Mouse (Mus musculus): ENCODE data around the gene Qser1. TPM values are rescaled to one million over a fixed set of nuclear protein-coding genes. Genes with fewer than 3 reads are reported as not detected.

Qser1 gene
- polyA plus RNA-seq, 1 experiment from 2014 or later: 15.2 TPM

DNA sequence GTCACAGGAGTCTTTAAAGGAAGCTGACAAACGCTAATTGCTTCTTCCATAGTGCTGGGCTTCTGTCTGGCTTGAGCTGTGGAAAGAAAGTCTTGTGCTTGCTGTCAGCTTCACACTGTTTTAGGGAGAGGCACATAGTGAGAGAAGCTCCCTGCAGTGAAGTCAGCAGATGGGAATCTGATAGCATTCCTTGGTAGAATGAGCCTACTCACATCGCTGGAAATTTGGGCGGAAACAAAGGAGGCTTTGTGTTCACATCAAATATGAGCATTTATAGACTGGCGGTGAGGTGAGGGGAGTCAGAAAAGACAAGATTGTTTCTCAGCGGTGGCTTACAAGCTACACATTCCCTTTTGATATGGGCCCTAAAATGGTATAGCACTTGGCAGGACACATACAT lies 35.1 kb upstream of the Qser1 start:
- DNase-seq (ENCODE audit: low spot score, missing footprints): peak; percentile 77
- WGBS: 48% methylated on average over 5 of the region's 5 CpGs

DNA sequence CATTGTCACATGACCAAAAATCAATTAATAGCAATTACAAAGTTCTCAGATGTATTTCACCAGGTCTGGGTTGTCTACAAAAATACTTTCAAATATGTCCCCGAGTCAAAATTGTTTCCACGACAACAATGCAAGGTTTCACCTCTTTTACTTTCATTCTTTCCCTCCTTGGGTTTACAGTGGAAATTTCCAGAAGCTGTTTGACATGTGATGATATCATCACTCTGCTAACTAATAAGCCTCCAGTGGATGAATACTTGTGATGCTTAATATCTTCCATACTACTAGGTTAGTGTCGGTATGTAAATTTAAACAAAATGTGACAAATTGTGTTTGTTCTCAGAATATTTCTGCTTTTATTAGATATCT lies 33.4 kb upstream of the Qser1 start:
- ATAC-seq (ENCODE audit: low FRiP score) (no peak), DNase-seq (ENCODE audit: low spot score, missing footprints) (no peak)
- H3K9me3 ChIP-seq (ENCODE audit: control insufficient read depth, low read length): no peaks in the 10 kb centered on the region
- no peak overlapping the region for H3K9ac ChIP-seq (ENCODE audit: low read length)
- H3K27ac ChIP-seq (ENCODE audit: low read depth, low read length): no peak overlapping the region
- H3K4me1 ChIP-seq (ENCODE audit: control insufficient read depth, insufficient read depth, low read length): no peaks in the 10 kb centered on the region
- 79% methylated on average over 3 of the region's 3 CpGs for WGBS
- peaks cover 8% of the 10 kb centered on the region for H3K27me3 ChIP-seq (ENCODE audit: control insufficient read depth, insufficient read depth, low read length)
- H3K4me3 ChIP-seq (ENCODE audit: low read depth, low read length): peak overlapping the region; percentile 50
- peak overlapping the region; percentile 98 for H3K4me2 ChIP-seq
- no peaks in the 10 kb centered on the region for H3K36me3 ChIP-seq (ENCODE audit: control insufficient read depth, insufficient read depth, low read length)

More for the DNA sequence above, 35.1 kb upstream of the Qser1 start:
- no peaks in the 10 kb centered on the region for H3K36me3 ChIP-seq (ENCODE audit: control insufficient read depth, insufficient read depth, low read length)
- H3K9ac ChIP-seq (ENCODE audit: low read length): no peak overlapping the region
- peaks cover 8% of the 10 kb centered on the region for H3K27me3 ChIP-seq (ENCODE audit: control insufficient read depth, insufficient read depth, low read length)
- no peak for ATAC-seq (ENCODE audit: low FRiP score)
- H3K4me3 ChIP-seq (ENCODE audit: low read depth, low read length): no peak overlapping the region
- H3K4me1 ChIP-seq (ENCODE audit: control insufficient read depth, insufficient read depth, low read length): no peaks in the 10 kb centered on the region
- no peak overlapping the region for H3K4me2 ChIP-seq
- H3K27ac ChIP-seq (ENCODE audit: low read depth, low read length): no peak overlapping the region
- H3K9me3 ChIP-seq (ENCODE audit: control insufficient read depth, low read length): no peaks in the 10 kb centered on the region

DNA sequence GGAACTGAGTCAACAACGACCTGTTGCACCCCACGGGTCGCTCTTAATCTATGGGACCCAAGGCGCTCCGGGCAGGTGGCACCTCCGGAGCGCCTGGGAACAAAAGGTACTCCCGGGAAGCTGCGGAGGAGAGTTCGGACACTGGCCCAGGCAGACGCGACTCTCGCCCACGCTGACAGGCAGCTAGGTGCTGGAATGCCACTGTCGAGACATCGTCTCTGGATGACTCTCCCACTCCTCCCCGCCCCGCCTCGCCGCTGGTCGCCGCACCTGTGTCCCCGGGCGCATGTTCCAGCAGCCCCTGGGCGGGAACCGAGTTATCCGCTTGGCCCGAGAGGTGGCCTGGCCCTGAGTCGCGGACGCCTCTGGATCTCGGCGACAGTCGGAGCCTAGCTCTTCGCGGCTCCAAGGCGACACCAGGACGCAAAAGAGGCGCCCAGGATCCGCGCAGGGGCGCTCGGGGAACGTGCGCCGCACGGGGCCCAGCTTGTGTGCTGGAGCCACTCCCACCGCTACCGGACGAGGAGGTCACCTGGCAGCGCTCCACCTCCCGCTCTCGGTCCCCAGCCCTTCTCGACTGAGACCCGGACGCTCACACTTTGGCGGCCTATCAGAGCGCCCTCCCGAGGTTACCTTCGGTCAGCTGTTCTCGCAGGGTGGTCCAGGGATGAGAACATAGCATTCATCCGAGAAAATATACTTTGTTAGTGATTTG lies 32.9 kb upstream of the Qser1 start, which contains the start of gene Prrg4:
Gene Prrg4, minus strand, starts transcription at position 601 of the 715 bp plus-strand sequence.
- Histone ChIP-seq H3K36me3 (ENCODE audit: control insufficient read depth, insufficient read depth, low read length) (no peaks in the 10 kb centered on the region), H3K27ac (ENCODE audit: low read depth, low read length) (no peak within 1 kb of the TSS), H3K4me1 (ENCODE audit: control insufficient read depth, insufficient read depth, low read length) (no peaks in the 10 kb centered on the region), H3K4me2 (peak within 1 kb of the TSS; percentile 98), H3K9ac (ENCODE audit: low read length) (peak within 1 kb of the TSS; percentile 57), H3K4me3 (ENCODE audit: low read depth, low read length) (peak within 1 kb of the TSS; percentile 50), H3K27me3 (ENCODE audit: control insufficient read depth, insufficient read depth, low read length) (peaks cover 8% of the 10 kb centered on the region), H3K9me3 (ENCODE audit: control insufficient read depth, low read length) (no peaks in the 10 kb centered on the region)
- ATAC-seq (ENCODE audit: low FRiP score): peak; percentile 72
- DNase-seq (ENCODE audit: low spot score, missing footprints): peak; percentile 93
- WGBS: 1% methylated on average over 60 of the region's 62 CpGs

DNA sequence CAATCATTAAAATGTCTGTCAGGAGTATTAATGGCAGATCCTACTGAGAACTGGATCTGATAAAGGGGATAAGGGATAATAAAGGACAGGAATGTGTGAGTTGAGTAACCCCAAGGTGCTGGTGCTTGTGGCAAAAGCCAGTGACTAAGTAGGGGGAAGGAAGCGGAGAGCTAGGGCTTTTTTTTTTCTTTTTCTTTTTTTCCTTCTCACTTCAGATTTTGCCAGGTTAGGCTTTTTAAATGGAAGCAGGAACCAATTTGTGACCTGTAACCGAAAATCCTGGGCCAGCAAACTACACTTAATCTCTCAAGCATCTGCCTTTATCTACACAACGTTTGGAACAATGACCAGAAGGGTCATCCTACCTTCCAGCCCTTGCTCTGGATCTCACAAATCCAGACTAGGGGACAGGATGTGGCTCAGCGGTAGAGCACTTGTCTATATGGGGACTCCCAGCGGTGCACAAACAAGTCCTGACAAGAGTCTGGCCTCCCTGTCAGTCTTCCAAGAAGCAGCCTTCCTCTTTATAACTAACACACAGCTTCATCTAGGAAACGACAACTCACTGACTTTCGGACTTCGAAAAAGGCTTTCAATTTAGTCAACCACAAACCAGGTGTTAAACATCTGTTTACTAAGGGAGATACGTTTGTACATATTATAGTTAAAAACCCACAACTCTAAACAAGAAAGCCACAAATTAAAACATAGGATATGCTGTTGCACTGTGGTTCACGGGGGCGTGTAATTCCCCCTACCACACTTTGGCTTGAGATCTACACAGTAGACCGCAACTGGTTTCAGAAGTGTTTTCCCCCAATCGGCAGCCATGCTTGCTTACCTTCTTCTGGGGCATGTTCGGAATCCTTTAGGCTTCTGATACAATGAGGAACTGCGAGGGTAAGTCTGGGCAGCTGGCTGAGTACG lies 31.9 kb upstream of the Qser1 start:
- Histone ChIP-seq H3K4me3 (ENCODE audit: low read depth, low read length) (peak overlapping the region; percentile 50), H3K9ac (ENCODE audit: low read length) (no peak overlapping the region)
- WGBS: 31% methylated on average over 16 of the region's 16 CpGs

DNA sequence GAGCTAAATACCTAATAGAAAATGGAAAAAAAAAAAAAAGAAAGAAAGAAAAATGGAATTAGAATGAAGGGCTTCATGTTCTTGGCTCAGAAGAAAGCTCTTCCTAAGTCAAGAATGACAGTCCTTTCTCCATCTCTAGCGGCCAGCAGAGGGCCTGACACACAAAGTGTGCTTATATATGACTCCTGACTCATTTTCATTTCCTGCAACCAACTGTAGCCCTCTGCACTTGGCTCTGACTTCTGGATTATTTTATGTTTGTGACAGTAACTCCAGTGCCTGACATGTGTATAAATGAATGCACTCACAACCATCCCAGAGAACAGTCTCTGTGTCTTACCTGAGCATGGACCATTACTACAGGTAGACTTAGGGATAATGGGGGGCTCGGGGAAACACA lies 31.1 kb upstream of the Qser1 start:
- Histone ChIP-seq H3K4me3 (ENCODE audit: low read depth, low read length) (no peak overlapping the region), H3K9ac (ENCODE audit: low read length) (no peak overlapping the region), H3K9me3 (ENCODE audit: control insufficient read depth, low read length) (no peaks in the 10 kb centered on the region), H3K36me3 (ENCODE audit: control insufficient read depth, insufficient read depth, low read length) (no peaks in the 10 kb centered on the region), H3K27ac (ENCODE audit: low read depth, low read length) (no peak overlapping the region), H3K27me3 (ENCODE audit: control insufficient read depth, insufficient read depth, low read length) (peaks cover 8% of the 10 kb centered on the region), H3K4me2 (no peak overlapping the region), H3K4me1 (ENCODE audit: control insufficient read depth, insufficient read depth, low read length) (no peaks in the 10 kb centered on the region)
- ATAC-seq (ENCODE audit: low FRiP score) (no peak), DNase-seq (ENCODE audit: low spot score, missing footprints) (peak; percentile 78)
- 61% methylated on average over 2 of the region's 2 CpGs for whole genome bisulfite sequencing

More for the DNA sequence above, 31.9 kb upstream of the Qser1 start:
- peaks cover 8% of the 10 kb centered on the region for H3K27me3 ChIP-seq (ENCODE audit: control insufficient read depth, insufficient read depth, low read length)
- DNase-seq (ENCODE audit: low spot score, missing footprints): peak; percentile 88
- H3K4me1 ChIP-seq (ENCODE audit: control insufficient read depth, insufficient read depth, low read length): no peaks in the 10 kb centered on the region
- ATAC-seq (ENCODE audit: low FRiP score): no peak
- no peaks in the 10 kb centered on the region for H3K36me3 ChIP-seq (ENCODE audit: control insufficient read depth, insufficient read depth, low read length)
- peak overlapping the region; percentile 98 for H3K4me2 ChIP-seq
- H3K27ac ChIP-seq (ENCODE audit: low read depth, low read length): no peak overlapping the region
- no peaks in the 10 kb centered on the region for H3K9me3 ChIP-seq (ENCODE audit: control insufficient read depth, low read length)

DNA sequence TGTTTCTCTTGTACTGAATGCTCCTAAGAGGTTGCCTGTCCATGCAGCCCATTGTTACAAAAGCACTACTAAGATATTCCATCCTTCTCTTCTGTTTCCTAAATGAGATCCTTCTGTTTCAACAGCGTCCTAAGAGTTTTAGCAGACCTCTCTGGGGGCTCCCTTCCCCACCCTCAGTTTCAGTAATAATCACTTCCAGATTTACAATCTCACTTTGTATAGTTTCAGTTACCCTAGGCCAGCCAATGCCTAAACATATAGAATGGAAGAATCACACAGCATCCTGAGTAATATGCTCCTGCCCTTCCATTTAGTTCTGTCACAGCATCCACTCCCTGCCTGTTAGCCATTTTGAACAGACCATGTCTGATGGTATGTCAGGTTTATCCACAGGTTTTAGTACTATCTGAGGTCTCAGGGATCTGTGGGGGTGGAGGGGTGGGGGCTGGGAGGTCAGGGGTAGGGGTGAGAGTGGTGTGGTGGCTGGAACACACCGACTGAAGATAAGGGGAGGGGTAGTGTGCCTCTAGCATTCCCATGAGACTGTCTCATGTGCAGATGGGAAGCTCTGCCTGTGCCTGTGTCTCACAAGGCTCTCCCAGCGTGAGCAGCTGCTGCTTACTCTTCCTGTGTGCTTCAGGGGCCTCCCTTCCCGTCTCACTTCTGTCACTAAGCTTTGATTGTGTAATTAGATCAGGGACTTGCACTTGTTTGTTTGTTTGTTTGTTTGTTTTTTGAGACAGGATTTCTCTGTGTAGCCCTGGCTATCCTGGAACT lies 30.3 kb upstream of the Qser1 start:
- peak; percentile 85 for DNase-seq (ENCODE audit: low spot score, missing footprints)
- no peak overlapping the region for H3K9ac ChIP-seq (ENCODE audit: low read length)

DNA sequence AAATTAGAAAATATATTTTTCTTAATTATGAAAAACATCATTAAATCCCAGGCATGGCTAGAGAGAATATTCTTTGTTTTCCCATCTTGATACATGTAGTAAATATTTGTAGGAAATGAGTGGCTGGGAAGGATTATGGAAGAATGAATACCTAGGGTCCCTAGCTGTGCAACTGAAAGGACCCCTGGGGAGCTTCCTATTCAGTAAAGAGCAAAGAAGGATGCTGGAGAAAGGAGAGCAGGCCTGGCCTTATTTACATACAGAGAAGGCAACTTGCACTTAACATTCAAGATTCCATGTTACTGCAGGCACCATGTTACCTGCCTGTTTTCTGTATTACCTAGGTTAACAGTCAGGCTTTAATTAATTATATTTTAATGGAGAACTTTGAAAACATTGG lies 26.0 kb upstream of the Qser1 start:
- ATAC-seq (ENCODE audit: low FRiP score): no peak
- Histone ChIP-seq H3K36me3 (ENCODE audit: control insufficient read depth, insufficient read depth, low read length) (no peaks in the 10 kb centered on the region), H3K9ac (ENCODE audit: low read length) (no peak overlapping the region), H3K9me3 (ENCODE audit: control insufficient read depth, low read length) (no peaks in the 10 kb centered on the region), H3K4me2 (no peak overlapping the region), H3K27me3 (ENCODE audit: control insufficient read depth, insufficient read depth, low read length) (no peaks in the 10 kb centered on the region), H3K4me3 (ENCODE audit: low read depth, low read length) (no peak overlapping the region), H3K27ac (ENCODE audit: low read depth, low read length) (no peak overlapping the region), H3K4me1 (ENCODE audit: control insufficient read depth, insufficient read depth, low read length) (no peaks in the 10 kb centered on the region)
- DNase-seq (ENCODE audit: low spot score, missing footprints): peak; percentile 41

More for the DNA sequence above, 30.3 kb upstream of the Qser1 start:
- Histone ChIP-seq H3K4me2 (no peak overlapping the region), H3K27me3 (ENCODE audit: control insufficient read depth, insufficient read depth, low read length) (peaks cover 8% of the 10 kb centered on the region), H3K27ac (ENCODE audit: low read depth, low read length) (no peak overlapping the region), H3K36me3 (ENCODE audit: control insufficient read depth, insufficient read depth, low read length) (no peaks in the 10 kb centered on the region), H3K4me1 (ENCODE audit: control insufficient read depth, insufficient read depth, low read length) (no peaks in the 10 kb centered on the region), H3K4me3 (ENCODE audit: low read depth, low read length) (no peak overlapping the region), H3K9me3 (ENCODE audit: control insufficient read depth, low read length) (no peaks in the 10 kb centered on the region)
- 45% methylated on average over 4 of the region's 4 CpGs for WGBS
- no peak for ATAC-seq (ENCODE audit: low FRiP score)

DNA sequence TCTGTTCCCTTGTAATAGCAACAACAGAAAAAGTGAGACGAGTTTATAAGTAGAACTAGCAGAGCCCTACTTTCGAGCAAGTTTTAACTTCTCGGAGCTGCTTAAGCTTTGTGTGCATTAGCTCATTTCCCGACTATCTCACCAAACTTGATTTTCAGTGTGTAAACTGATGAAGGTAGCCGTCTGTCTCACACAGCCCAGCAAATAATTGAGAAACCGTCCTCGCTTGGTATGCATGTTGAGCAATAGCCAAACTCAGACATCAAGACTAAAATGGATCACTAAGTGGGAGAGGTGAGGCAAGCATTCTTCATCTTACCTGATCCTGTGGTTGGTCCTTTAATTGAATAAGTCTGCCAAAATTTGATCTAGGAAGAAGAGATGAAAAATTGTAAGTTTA lies 25.2 kb upstream of the Qser1 start:
- H3K4me1 ChIP-seq (ENCODE audit: control insufficient read depth, insufficient read depth, low read length): no peaks in the 10 kb centered on the region
- ATAC-seq (ENCODE audit: low FRiP score): no peak
- 88% methylated on average over 7 of the region's 7 CpGs for WGBS

More for the DNA sequence above, 25.2 kb upstream of the Qser1 start:
- peak; percentile 72 for DNase-seq (ENCODE audit: low spot score, missing footprints)
- no peaks in the 10 kb centered on the region for H3K27me3 ChIP-seq (ENCODE audit: control insufficient read depth, insufficient read depth, low read length)
- H3K27ac ChIP-seq (ENCODE audit: low read depth, low read length): no peak overlapping the region
- H3K4me3 ChIP-seq (ENCODE audit: low read depth, low read length): no peak overlapping the region
- H3K9me3 ChIP-seq (ENCODE audit: control insufficient read depth, low read length): no peaks in the 10 kb centered on the region
- H3K9ac ChIP-seq (ENCODE audit: low read length): no peak overlapping the region
- H3K36me3 ChIP-seq (ENCODE audit: control insufficient read depth, insufficient read depth, low read length): no peaks in the 10 kb centered on the region
- H3K4me2 ChIP-seq: no peak overlapping the region
